Mouse (Mus musculus) heart, adult 2 months (tissue): ENCODE measurements at regions not wholly inside any gene's neighbourhood (a gene's known extent, or its start where the extent isn't known, plus 50 kb on each side); places are given as distances from the start of the nearest gene placed in this dataset.

ENCODE experiments used
- DNase-seq, 2 experiments: peaks; one replicate each; pipeline ENCODE4 v3.0.0; 2021
- H3K27ac ChIP-seq: fragments of 200-600 bp; 2 replicates; pipeline ENCODE4 v1.8.1; 2022
- H3K27me3 ChIP-seq: fragments of 200-500 bp; 2 replicates; pipeline ENCODE4 v1.6.1; 2012; ENCODE audit warnings: mild to moderate bottlenecking, low read length, inconsistent platforms, mixed read lengths; ENCODE audit not compliant: control insufficient read depth, insufficient read depth
- H3K36me3 ChIP-seq: fragments of 200-500 bp; 2 replicates; pipeline ENCODE4 v1.6.1; 2012; ENCODE audit warnings: low read length, inconsistent platforms; ENCODE audit not compliant: control insufficient read depth, insufficient read depth
- H3K4me1 ChIP-seq: fragments of 200-500 bp; 2 replicates; pipeline ENCODE4 v1.6.1; 2011; ENCODE audit warnings: low read length; ENCODE audit not compliant: control insufficient read depth, insufficient read depth
- H3K4me3 ChIP-seq: fragments of 200-600 bp; 2 replicates; pipeline ENCODE4 v1.8.1; 2022
- H3K79me2 ChIP-seq: fragments of 200-500 bp; replicated peaks from 2 replicates; pipeline ENCODE4 v1.6.1; 2012; ENCODE audit warnings: mild to moderate bottlenecking, inconsistent platforms, low read length, moderate library complexity, mixed read lengths; ENCODE audit not compliant: control insufficient read depth, insufficient read depth
- H3K9ac ChIP-seq: fragments of 200-500 bp; 2 replicates; pipeline ENCODE4 v1.6.1; 2012; ENCODE audit warnings: low read depth, mild to moderate bottlenecking, control low read depth, inconsistent platforms, low read length, mixed read lengths
- CTCF ChIP-seq: fragments of 200-600 bp; IDR thresholded peaks from 2 replicates; pipeline ENCODE4 v1.8.1; 2022; ENCODE audit warnings: antibody characterized with exemption, mild to moderate bottlenecking, moderate library complexity
- EP300 ChIP-seq: fragments of 200-500 bp; IDR thresholded peaks from 2 replicates; pipeline ENCODE4 v1.6.1; 2011; ENCODE audit warnings: low read depth, low read length, control low read depth; ENCODE audit not compliant: insufficient read depth
- POLR2A ChIP-seq: fragments of 200-500 bp; IDR thresholded peaks from 2 replicates; pipeline ENCODE4 v1.6.1; 2011; ENCODE audit warnings: mild to moderate bottlenecking, low read depth, low read length, control low read depth; ENCODE audit not compliant: insufficient read depth
- WGBS: fragments of 180-500 bp; shearing (Covaris S2); methylation state at CpG from one replicate; pipeline ENCODE4 v1.1.7; 2018; 5-methylcytosine and 5-hydroxymethylcytosine counted together
- intact Hi-C: fragments of 180-260 bp; cut with DNase I; formaldehyde crosslinking; loops from one replicate; pipeline ENCODE4 v1.15.1; 2025

DNA sequence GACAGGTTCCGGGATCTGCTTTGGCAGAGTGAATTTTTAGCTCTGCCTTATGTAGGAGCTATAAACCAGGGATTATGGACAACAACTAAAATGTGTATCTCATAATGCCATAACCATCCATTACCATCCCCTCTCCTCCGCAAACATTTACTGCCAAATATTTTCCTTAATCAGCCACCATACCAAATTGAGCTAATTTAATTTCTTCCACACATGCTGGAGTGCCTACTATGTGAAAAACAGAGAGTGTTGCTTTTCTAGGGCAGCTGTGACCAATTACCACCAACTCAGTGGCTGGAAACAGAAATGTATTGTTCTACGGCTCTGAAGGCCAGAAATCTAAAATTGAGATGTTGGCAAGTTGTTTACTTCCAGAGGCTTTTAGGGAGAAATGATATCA, 506.0 kb upstream of the Fam92a start:
- 87% methylated on average over 3 of the region's 3 CpGs for WGBS
- no peak for DNase-seq
- no peak overlapping the region for H3K4me3 ChIP-seq

DNA sequence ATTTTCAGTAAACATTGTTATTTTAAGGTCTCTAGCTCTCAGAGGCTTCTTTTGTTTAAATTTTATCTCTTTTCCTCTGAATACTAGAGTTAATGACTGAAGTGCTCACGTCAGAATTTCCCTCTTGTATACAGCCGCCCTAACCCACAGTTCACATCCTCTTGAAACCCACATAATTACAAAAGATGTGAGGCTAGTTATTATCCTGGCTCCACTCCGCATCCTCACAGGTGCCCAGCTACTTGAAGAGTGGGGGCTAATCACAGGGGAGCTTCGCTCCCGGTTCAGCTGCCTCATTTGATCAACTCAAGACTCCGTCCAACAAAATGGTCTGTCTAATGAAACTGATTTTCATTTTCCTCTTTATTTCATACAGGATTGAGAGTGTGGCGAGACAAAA, 499.6 kb upstream of the Fam92a start:
- Histone ChIP-seq H3K9ac (no peak overlapping the region), H3K4me1 (no peaks in the 10 kb centered on the region), H3K36me3 (no peaks in the 10 kb centered on the region), H3K27ac (no peak overlapping the region), H3K4me3 (no peak overlapping the region), H3K27me3 (no peaks in the 10 kb centered on the region), H3K79me2 (no peaks in the 10 kb centered on the region)
- WGBS: 66% methylated on average over 7 of the region's 7 CpGs
- TF ChIP-seq POLR2A (no peak), EP300 (no peak), CTCF (no peak)
- intact Hi-C loops: no loop called here
- DNase-seq: no peak

More for the DNA sequence above, 506.0 kb upstream of the Fam92a start:
- Histone ChIP-seq H3K9ac (no peak overlapping the region), H3K27me3 (no peaks in the 10 kb centered on the region), H3K36me3 (no peaks in the 10 kb centered on the region), H3K79me2 (no peaks in the 10 kb centered on the region), H3K4me1 (no peaks in the 10 kb centered on the region), H3K27ac (no peak overlapping the region)
- TF ChIP-seq EP300 (no peak), CTCF (no peak), POLR2A (no peak)
- intact Hi-C loops: no loop called here

DNA sequence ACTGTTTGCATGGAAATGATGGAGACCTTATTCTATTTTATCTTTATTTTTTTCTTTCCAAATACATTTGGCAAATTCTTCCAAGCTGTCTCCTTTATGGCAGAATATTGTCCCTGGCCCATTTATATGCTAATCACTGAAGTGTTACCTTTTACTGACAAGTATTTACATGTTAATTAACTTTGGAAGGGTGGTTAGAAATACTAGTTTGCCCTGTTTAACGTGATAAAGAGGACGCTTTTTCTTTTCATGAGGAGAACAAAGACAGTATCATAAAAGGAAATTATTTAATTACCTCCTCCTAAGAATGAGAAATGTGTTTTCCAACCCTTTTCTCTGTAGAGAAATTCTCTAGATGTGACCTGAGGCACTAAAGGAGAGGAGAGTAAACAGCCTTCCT, 491.4 kb upstream of the Fam92a start:
- intact Hi-C loops: no loop called here
- no peak for DNase-seq
- no peak for TF ChIP-seq EP300
- no peak overlapping the region for H3K4me3 ChIP-seq
- 47% methylated on average over 2 of the region's 2 CpGs for WGBS
- no peaks in the 10 kb centered on the region for H3K4me1 ChIP-seq
- H3K9ac ChIP-seq: no peak overlapping the region
- no peaks in the 10 kb centered on the region for H3K27me3 ChIP-seq
- H3K27ac ChIP-seq: no peak overlapping the region
- no peaks in the 10 kb centered on the region for H3K36me3 ChIP-seq
- H3K79me2 ChIP-seq: no peaks in the 10 kb centered on the region

DNA sequence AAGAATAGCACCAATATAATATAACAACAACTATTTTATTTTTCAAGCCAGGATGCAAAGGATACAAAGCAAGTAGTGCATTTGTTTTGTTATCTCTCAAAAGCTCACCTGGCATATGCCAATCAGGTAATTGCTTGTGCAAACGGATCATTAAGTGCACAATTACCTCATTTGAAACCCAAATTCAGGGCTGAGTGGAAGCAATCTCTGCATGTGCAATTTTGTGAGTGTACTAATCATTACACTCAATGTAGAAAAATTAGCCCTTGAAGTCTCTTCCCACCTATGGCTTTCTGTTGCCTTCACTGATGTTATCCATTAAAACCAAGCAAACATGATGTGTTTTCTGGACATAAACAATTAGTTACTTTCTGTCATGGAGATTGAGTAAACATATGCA, 490.9 kb upstream of the Fam92a start:
- Histone ChIP-seq H3K36me3 (no peaks in the 10 kb centered on the region), H3K4me3 (no peak overlapping the region), H3K4me1 (no peaks in the 10 kb centered on the region), H3K27me3 (no peaks in the 10 kb centered on the region), H3K9ac (no peak overlapping the region), H3K27ac (no peak overlapping the region), H3K79me2 (no peaks in the 10 kb centered on the region)
- TF ChIP-seq EP300 (no peak), POLR2A (no peak), CTCF (no peak)
- 72% methylated on average over 1 of the region's 1 CpGs for WGBS
- intact Hi-C loops: no loop called here
- no peak for DNase-seq

DNA sequence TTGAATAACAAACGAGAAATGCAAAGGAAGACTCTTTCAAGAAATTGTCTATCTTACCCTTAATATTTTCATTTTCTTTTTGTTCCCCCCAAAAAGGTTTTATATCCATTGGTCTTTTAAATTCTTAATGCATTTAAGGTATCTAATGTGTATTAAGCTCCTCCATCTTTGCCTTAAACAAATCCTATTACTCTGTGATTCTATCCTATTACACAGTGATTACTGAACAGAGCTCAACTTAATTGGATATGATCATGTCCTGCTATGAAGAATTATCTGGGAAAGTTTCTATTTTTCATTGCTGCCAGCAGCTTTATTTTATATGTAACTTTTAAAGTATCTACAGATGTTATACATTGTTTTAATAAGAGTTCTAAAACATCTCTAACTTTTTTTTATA, 487.3 kb upstream of the Fam92a start:
- Histone ChIP-seq H3K9ac (no peak overlapping the region), H3K27ac (no peak overlapping the region), H3K4me3 (no peak overlapping the region), H3K27me3 (no peaks in the 10 kb centered on the region), H3K79me2 (no peaks in the 10 kb centered on the region), H3K36me3 (no peaks in the 10 kb centered on the region), H3K4me1 (no peaks in the 10 kb centered on the region)
- TF ChIP-seq POLR2A (no peak), EP300 (no peak), CTCF (no peak)
- intact Hi-C loops: no loop called here
- DNase-seq: no peak
- WGBS: 86% methylated on average over 1 of the region's 1 CpGs

DNA sequence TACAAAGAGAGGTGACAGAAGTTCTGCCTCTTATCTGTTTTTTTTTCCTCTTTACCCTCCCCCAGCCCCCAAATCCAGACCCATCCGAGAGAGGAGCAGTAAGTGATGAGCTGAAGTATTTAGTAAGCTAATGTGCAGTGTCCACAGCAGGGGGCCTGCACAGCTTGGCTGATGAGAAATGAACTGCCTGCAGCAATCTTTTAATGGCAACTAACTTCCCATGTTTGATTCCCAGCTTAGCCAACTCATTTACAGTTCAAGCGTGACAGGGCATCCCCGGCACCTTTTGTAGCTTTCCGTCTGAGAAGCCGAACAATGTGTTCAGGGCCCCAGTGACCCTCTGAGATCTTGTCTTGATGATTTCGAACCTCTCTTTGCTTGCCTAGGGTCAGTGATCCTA, 486.8 kb upstream of the Fam92a start:
- Histone ChIP-seq H3K36me3 (no peaks in the 10 kb centered on the region), H3K4me1 (no peaks in the 10 kb centered on the region), H3K9ac (no peak overlapping the region), H3K79me2 (no peaks in the 10 kb centered on the region), H3K4me3 (no peak overlapping the region), H3K27me3 (no peaks in the 10 kb centered on the region), H3K27ac (no peak overlapping the region)
- TF ChIP-seq EP300 (no peak), CTCF (no peak), POLR2A (no peak)
- DNase-seq: no peak
- WGBS: 75% methylated on average over 6 of the region's 6 CpGs
- intact Hi-C loops: no loop called here
